ENCODE assay signal across 11 mouse cellular contexts in genomic region chr17:87826036-87826560, GRCm38 (mm10). TPM values are rescaled to one million over a fixed set of nuclear protein-coding genes. Genes with fewer than 3 reads are reported as not detected.
DNase-seq lines count a peak whose midpoint lies in the region; ATAC-seq lines count a peak whose summit lies in the region.
"Had no signal": no experiment of that assay in that cellular context is flagged by ENCODE, and none has a peak within 500 bp of the region (broad histone marks: within the 10 kb centered on the region; RNA-seq: fewer than 3 reads in every experiment).

No protein-coding gene starts in this region.

- WGBS in heart, embryonic 16.5 days = 16% methylated on average over 23 of the region's 23 CpGs
- WGBS in hindbrain, embryonic 10.5 days = 27% methylated on average over 23 of the region's 23 CpGs
- WGBS in midbrain, embryonic 13.5 days = 35% methylated on average over 23 of the region's 23 CpGs

- H3K9me3 ChIP-seq in heart, embryonic 16.5 days (replicated peaks; ENCODE audit: control insufficient read depth, low read length) = no peaks in the 10 kb centered on the region
- H3K9me3 ChIP-seq in hindbrain, embryonic 10.5 days = no peaks in the 10 kb centered on the region
- no peaks in the 10 kb centered on the region for H3K9me3 ChIP-seq in midbrain, embryonic 13.5 days
- H3K9me3 ChIP-seq: embryonic facial prominence, embryonic 15.5 days; lung, embryonic 15.5 days had no signal

- H3K4me2 ChIP-seq in heart, embryonic 16.5 days (ENCODE audit: low read depth, low read length) = peak overlapping the region; percentile 29
- peak overlapping the region; percentile 25 for H3K4me2 ChIP-seq in midbrain, embryonic 13.5 days (replicated peaks)
- H3K4me2 ChIP-seq: embryonic facial prominence, embryonic 15.5 days; lung, embryonic 15.5 days had no signal

- H3K36me3 ChIP-seq in heart, embryonic 16.5 days (ENCODE audit: control insufficient read depth, insufficient read depth) = no peaks in the 10 kb centered on the region
- H3K36me3 ChIP-seq in hindbrain, embryonic 10.5 days = no peaks in the 10 kb centered on the region
- H3K36me3 ChIP-seq in midbrain, embryonic 13.5 days = no peaks in the 10 kb centered on the region
- H3K36me3 ChIP-seq: embryonic facial prominence, embryonic 15.5 days; lung, embryonic 15.5 days had no signal

- H3K4me3 ChIP-seq in heart, embryonic 16.5 days (ENCODE audit: low read length) = no peak overlapping the region
- H3K4me3 ChIP-seq in hindbrain, embryonic 10.5 days = peak overlapping the region; percentile 32
- no peak overlapping the region for H3K4me3 ChIP-seq in midbrain, embryonic 13.5 days (replicated peaks)
- H3K4me3 ChIP-seq: embryonic facial prominence, embryonic 15.5 days; lung, embryonic 15.5 days had no signal

- no peak for ATAC-seq in heart, embryonic 16.5 days (replicated peaks; ENCODE audit: extremely low read depth, insufficient read depth, low FRiP score)
- no peak for ATAC-seq in midbrain, embryonic 13.5 days

- no peaks in the 10 kb centered on the region for H3K4me1 ChIP-seq in heart, embryonic 16.5 days (ENCODE audit: control insufficient read depth, insufficient read depth, low read length)
- peaks cover 17% of the 10 kb centered on the region for H3K4me1 ChIP-seq in hindbrain, embryonic 10.5 days (replicated peaks)
- peaks cover 4% of the 10 kb centered on the region; the same call in 1 of the 2 replicates for H3K4me1 ChIP-seq in midbrain, embryonic 13.5 days (replicated peaks)
- H3K4me1 ChIP-seq: lung, embryonic 15.5 days had no signal

- H3K27me3 ChIP-seq in heart, embryonic 16.5 days (ENCODE audit: control insufficient read depth, insufficient read depth, low read length) = peaks cover 9% of the 10 kb centered on the region
- peaks cover 29% of the 10 kb centered on the region for H3K27me3 ChIP-seq in hindbrain, embryonic 10.5 days (ENCODE audit: insufficient read depth, poor library complexity, severe bottlenecking)
- peaks cover 5% of the 10 kb centered on the region; the same call in 1 of the 2 replicates for H3K27me3 ChIP-seq in midbrain, embryonic 13.5 days

- no peak for DNase-seq in heart, postnatal 25 days (ENCODE audit: low spot score)
- DNase-seq in embryo, embryonic 10.5 days (ENCODE audit: low spot score) = peak; percentile 14
- DNase-seq in hindbrain, embryonic 10.5 days (ENCODE audit: low spot score) = no peak
- no peak for DNase-seq in urinary bladder, postnatal 10 days (ENCODE audit: low spot score)
- DNase-seq in ovary, adult 18-20 months (ENCODE audit: low spot score) = no peak
- DNase-seq in spleen, adult 18-20 months = no peak

- H3K9ac ChIP-seq in heart, embryonic 16.5 days (ENCODE audit: low read length) = no peak overlapping the region
- no peak overlapping the region for H3K9ac ChIP-seq in midbrain, embryonic 13.5 days (replicated peaks)
- H3K9ac ChIP-seq: embryonic facial prominence, embryonic 15.5 days; lung, embryonic 15.5 days had no signal

- H3K27ac ChIP-seq in heart, embryonic 16.5 days (ENCODE audit: low read length) = no peak overlapping the region
- no peak overlapping the region for H3K27ac ChIP-seq in hindbrain, embryonic 10.5 days
- H3K27ac ChIP-seq in midbrain, embryonic 13.5 days = no peak overlapping the region
- H3K27ac ChIP-seq: embryonic facial prominence, embryonic 15.5 days; lung, embryonic 15.5 days had no signal

- intact Hi-C loops in heart, postnatal 25 days (cut with DNase I) = no loop called here

RNA-seq across cellular contexts. Expression of gene Kcnk12, which starts 28.3 kb away (rescaled TPM):
- polyA plus RNA-seq in heart, embryonic 16.5 days (2015; fragmentation: Nextera tagmentation; extraction: Ambion mirVana) = not detected in 2 replicates
- total RNA-seq in heart, postnatal 25 days (2021) = not detected
- polyA plus RNA-seq in hindbrain, embryonic 10.5 days (2016; fragmentation: Nextera tagmentation; extraction: Ambion mirVana) = 0.12 and 0.19 TPM in 2 replicates
- polyA plus RNA-seq in midbrain, embryonic 13.5 days (2015; fragmentation: Nextera tagmentation; extraction: Ambion mirVana) = 0.36 and 0.45 TPM in 2 replicates
- total RNA-seq: MEL had no signal
